Mouse (Mus musculus): ENCODE measurements around the gene Rpl36a.

- TF ChIP-seq CTCF (IDR thresholded peaks at IDR 0.05; ENCODE audit: extremely low read depth, insufficient read depth, insufficient read length, insufficient replicate concordance) (no peak), POLR2A (IDR thresholded peaks at IDR 0.05; ENCODE audit: low read depth, low read length) (no peak)
These were observed 43.5 kb upstream of the Rpl36a start for GRCm38 (mm10) chrX:134541955-134542308.
